Mouse (Mus musculus) C2C12 (cell line): Measurements from ENCODE around the gene Adgrg2. TPM values are rescaled to one million over a fixed set of nuclear protein-coding genes. Genes with fewer than 3 reads are reported as not detected.
A peak's percentile ranks its signal among the peaks of the same experiment; 100 is the strongest.

Experiments used
- H3K27me3 ChIP-seq: one replicate; pipeline ENCODE4 v1.6.1; 2011; ENCODE audit not compliant: control insufficient read depth, insufficient read depth, insufficient read length
- H3K36me3 ChIP-seq: one replicate; pipeline ENCODE4 v1.6.1; 2011; ENCODE audit not compliant: control insufficient read depth, insufficient read depth
- H3K4me3 ChIP-seq: one replicate; pipeline ENCODE4 v1.5.1; 2011; ENCODE audit warnings: mild to moderate bottlenecking, control low read depth; ENCODE audit not compliant: poor library complexity, insufficient read depth, severe bottlenecking
- H3K79me2 ChIP-seq: one replicate; pipeline ENCODE4 v1.6.1; 2011; ENCODE audit not compliant: control insufficient read depth, insufficient read depth
- H3K79me3 ChIP-seq: one replicate; pipeline ENCODE4 v1.6.1; 2011; ENCODE audit warnings: low read depth, control low read depth
- H3ac ChIP-seq: one replicate; pipeline ENCODE3; 2011; ENCODE audit warnings: low read depth; ENCODE audit not compliant: control insufficient read depth, insufficient read length
- CEBPB ChIP-seq: IDR thresholded peaks from one replicate; pipeline ENCODE4 v1.6.1; 2011; ENCODE audit warnings: low read depth, mild to moderate bottlenecking, control low read depth, moderate library complexity
- CTCF ChIP-seq: IDR thresholded peaks from one replicate; pipeline ENCODE4 v1.5.1; 2011; ENCODE audit not compliant: control insufficient read depth, insufficient read depth, insufficient read length
- FOSL1 ChIP-seq: IDR thresholded peaks from one replicate; pipeline ENCODE4 v1.8.0; 2011; ENCODE audit warnings: mild to moderate bottlenecking, low read length; ENCODE audit not compliant: poor library complexity, insufficient read depth, severe bottlenecking
- MAX ChIP-seq: IDR thresholded peaks from one replicate; pipeline ENCODE4 v1.6.1; 2011; ENCODE audit warnings: mild to moderate bottlenecking, control low read depth
- MYOD1 ChIP-seq: IDR thresholded peaks from one replicate; pipeline ENCODE4 v1.6.1; 2011; ENCODE audit warnings: low read depth; ENCODE audit not compliant: control insufficient read depth, insufficient read length
- MYOG ChIP-seq: IDR thresholded peaks from one replicate; pipeline ENCODE4 v1.6.1; 2011; ENCODE audit not compliant: control insufficient read depth, insufficient read length; ENCODE audit errors: extremely low read depth
- USF1 ChIP-seq: IDR thresholded peaks from one replicate; pipeline ENCODE4 v1.6.1; 2011; ENCODE audit warnings: low read depth, mild to moderate bottlenecking, control low read depth, moderate library complexity
- polyA plus RNA-seq: library from polyadenylated mRNA; unstranded; fragments of >200 nt; fragmentation: generic; extraction: Trizol; gene quantifications from one replicate; pipeline ENCODE4 v1.2.1, GENCODE M21; 2012; ENCODE audit warnings: missing spikeins

Gene Adgrg2
- polyA plus RNA-seq, 1 experiment, result 0.77 TPM

DNA sequence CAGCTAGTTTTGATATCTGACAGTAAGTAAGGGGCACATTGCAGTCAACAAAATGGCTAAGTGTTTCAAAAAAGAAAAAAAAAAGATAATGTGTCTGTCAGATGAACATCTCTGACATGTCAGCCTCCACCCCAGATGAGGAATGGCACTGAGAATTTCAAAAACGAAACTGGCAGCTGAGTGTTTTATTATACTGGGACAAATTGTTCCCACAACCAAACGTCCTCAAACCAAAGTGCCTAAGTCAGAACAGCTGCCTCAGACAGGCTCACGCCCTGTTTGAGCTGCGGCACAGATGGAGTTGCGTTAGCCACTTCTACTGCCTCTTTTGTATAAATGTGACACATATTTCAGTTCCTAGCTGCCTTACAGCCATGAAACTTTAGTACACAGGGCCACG, 104.4 kb downstream of the Adgrg2 start:
- no peaks in the 10 kb centered on the region for H3K36me3 ChIP-seq
- H3K4me3 ChIP-seq, result no peak overlapping the region
- no peak for TF ChIP-seq MAX
- no peak for TF ChIP-seq FOSL1
- TF ChIP-seq CEBPB, result no peak
- TF ChIP-seq CTCF, result no peak
- TF ChIP-seq MYOD1, result no peak
- no peak for TF ChIP-seq USF1
- TF ChIP-seq MYOG, result no peak
- H3K79me3 ChIP-seq, result no peaks in the 10 kb centered on the region
- no peaks in the 10 kb centered on the region for H3K27me3 ChIP-seq
- no peak overlapping the region for H3ac ChIP-seq
- H3K79me2 ChIP-seq, result no peaks in the 10 kb centered on the region

DNA sequence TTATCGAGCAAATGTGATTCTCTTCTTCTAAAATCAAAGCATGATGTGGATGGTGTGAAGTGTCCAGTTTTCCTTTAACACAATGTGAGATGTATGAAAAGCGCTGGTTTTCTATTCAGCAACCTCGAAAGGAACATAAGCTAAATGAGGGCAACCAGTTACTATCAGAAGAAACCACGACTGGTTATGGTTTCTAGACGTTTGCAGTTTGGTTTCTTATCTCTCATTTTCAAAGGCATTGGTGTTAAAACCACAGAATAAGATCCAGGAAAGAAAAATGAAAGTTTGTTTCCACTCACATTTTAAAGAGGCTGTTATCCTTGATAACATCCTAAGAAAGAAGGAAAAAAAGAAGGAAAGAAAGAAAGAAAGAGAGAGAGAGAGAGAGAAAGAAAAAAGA, 106.0 kb downstream of the Adgrg2 start:
- H3K4me3 ChIP-seq, result no peak overlapping the region
- TF ChIP-seq MYOD1 (no peak), CTCF (no peak), MYOG (no peak), FOSL1 (no peak), USF1 (no peak), MAX (no peak), CEBPB (no peak)
- H3K36me3 ChIP-seq, result no peaks in the 10 kb centered on the region
- H3K79me3 ChIP-seq, result no peaks in the 10 kb centered on the region
- no peaks in the 10 kb centered on the region for H3K27me3 ChIP-seq
- no peak overlapping the region for H3ac ChIP-seq
- no peaks in the 10 kb centered on the region for H3K79me2 ChIP-seq

DNA sequence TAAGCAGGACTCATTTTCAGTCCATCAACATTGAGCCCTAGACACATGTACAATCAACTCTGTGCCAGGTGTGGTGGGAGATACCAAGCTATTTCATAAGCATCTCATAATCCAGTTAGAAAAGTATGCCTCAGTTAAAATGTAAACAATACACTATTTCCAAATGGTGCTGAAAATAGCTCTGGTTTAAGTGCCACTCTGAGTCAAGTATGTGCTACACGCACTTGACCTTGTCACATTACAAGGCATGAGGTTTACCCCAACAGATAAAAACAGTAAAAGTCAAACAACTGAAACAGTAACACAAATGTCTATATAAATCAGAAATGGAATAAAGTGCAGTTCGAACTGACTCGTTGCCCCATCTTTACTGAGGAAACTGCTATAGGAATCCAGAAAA, 110.6 kb downstream of the Adgrg2 start:
- Histone ChIP-seq H3K36me3 (no peaks in the 10 kb centered on the region), H3K79me3 (no peaks in the 10 kb centered on the region), H3K79me2 (peaks cover 10% of the 10 kb centered on the region), H3K27me3 (no peaks in the 10 kb centered on the region), H3K4me3 (no peak overlapping the region), H3ac (no peak overlapping the region)
- TF ChIP-seq MYOG (no peak), FOSL1 (no peak), MYOD1 (no peak)

DNA sequence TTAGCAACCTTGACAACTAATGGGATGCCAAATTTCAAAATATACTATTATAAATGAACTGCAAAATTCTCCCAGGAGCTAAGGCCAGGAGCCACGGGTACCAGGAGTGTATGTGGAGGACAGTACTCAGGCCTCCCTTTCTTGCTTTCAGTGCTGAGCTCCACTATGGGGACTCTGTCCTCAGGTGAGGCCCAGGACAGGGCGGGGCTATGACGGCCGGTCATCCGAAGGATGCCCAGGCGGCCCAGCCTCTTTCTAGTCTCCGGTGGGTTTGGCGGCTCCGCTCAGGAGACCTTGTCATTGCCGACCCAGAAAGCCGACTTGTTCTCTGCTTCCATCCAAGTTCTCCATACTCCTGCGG, 111.2 kb downstream of the Adgrg2 start:
- Histone ChIP-seq H3K36me3 (no peaks in the 10 kb centered on the region), H3K79me3 (no peaks in the 10 kb centered on the region), H3ac (peak overlapping the region; percentile 66), H3K79me2 (peaks cover 10% of the 10 kb centered on the region), H3K4me3 (peak overlapping the region; percentile 44), H3K27me3 (no peaks in the 10 kb centered on the region)
- no peak for TF ChIP-seq CEBPB
- no peak for TF ChIP-seq MAX
- no peak for TF ChIP-seq USF1
- no peak for TF ChIP-seq FOSL1
- no peak for TF ChIP-seq MYOG
- no peak for TF ChIP-seq CTCF
- TF ChIP-seq MYOD1, result no peak

DNA sequence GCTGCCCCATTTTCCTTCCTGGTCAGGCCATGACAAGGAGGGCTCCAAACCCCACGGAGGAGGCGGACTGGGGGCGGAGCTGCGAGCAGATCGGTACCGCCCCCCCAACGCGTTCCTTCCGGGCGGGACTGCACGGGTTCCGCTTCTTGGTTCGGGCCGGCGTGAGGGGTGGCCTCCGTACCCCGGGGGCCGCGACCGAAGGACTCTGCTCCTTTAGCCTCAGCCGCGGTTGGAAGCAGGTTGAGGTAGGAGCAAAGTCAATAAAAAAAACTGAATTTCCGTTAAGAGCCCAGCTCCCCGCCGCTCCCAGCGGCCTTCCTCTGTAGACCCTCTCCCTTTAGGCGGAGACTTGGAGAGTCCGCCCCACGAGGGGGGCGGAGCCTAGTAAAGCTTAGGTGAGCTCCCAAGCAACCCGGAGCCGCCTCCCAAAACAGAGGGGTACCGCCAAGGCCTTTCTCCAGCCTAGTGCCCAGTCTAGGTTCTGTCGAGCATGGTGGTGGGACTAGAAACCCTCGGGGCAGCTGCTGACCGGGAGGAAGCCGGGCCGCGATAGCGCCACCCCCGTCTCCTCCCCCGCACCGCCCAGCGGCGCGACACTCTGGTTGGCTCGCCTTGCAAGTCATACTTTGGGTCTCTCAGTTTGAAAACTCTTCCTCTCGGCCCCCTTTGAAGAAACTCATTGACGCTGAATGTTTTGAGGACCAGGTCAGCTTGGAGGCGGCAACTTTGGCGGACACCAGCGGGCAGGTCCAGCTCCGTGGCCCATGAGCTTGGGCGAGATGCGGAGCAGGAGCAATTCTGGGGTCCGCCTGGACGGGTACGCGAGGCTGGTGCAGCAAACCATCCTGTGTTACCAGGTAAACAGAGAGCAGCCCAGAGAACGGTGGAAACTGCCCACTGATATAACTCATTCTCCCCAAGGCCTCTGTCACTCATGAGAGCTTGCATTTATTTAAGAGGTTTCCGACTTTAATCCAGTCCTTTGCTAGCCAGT, 111.9 kb downstream of the Adgrg2 start, which contains the start of gene Phka2:
Gene Phka2, plus strand, starts transcription at position 119 of the 994 bp plus-strand sequence.
- H3ac ChIP-seq, result peak within 1 kb of the TSS; percentile 66
- peaks cover 1% of the 10 kb centered on the region for H3K79me3 ChIP-seq
- TF ChIP-seq MAX (no peak), MYOD1 (no peak), FOSL1 (no peak), MYOG (no peak), CEBPB (no peak), CTCF (no peak), USF1 (no peak)
- H3K4me3 ChIP-seq, result peak within 1 kb of the TSS; percentile 44
- peaks cover 14% of the 10 kb centered on the region for H3K79me2 ChIP-seq
- H3K36me3 ChIP-seq, result no peaks in the 10 kb centered on the region
- no peaks in the 10 kb centered on the region for H3K27me3 ChIP-seq
